Mouse (Mus musculus) embryonic facial prominence, embryonic 14.5 days (tissue): ENCODE data around the gene Stox2. TPM values are rescaled to one million over a fixed set of nuclear protein-coding genes. Genes with fewer than 3 reads are reported as not detected.
"Not testable (repeated sequence)": the region's sequence is repeated elsewhere in the genome, so short reads cannot be mapped to it uniquely, and the experiment has no call there.

Source experiments
- ATAC-seq: fragments of 200-750 bp; cut with Nextera tagmentation; 2 replicates; pipeline ENCODE4 v1.8.0; 2017; ENCODE audit warnings: low read depth, moderate number of reproducible peaks, moderate TSS enrichment
- DNase-seq: peaks from one replicate; pipeline ENCODE4 v3.0.0-alpha.2; 2015; ENCODE audit warnings: low spot score
- H3K27ac ChIP-seq: fragments of 300-500 bp; sonication (generic); replicated peaks from 2 replicates; pipeline ENCODE4 v1.5.1; 2014; ENCODE audit warnings: low read depth, mild to moderate bottlenecking, low read length, moderate library complexity
- H3K27me3 ChIP-seq: fragments of 300-500 bp; sonication (generic); replicated peaks from 2 replicates; pipeline ENCODE4 v1.6.1; 2014; ENCODE audit warnings: low read length; ENCODE audit not compliant: control insufficient read depth, insufficient read depth
- H3K36me3 ChIP-seq: fragments of 300-500 bp; sonication (generic); 2 replicates; pipeline ENCODE4 v1.6.1; 2014; ENCODE audit warnings: low read length, mixed read lengths; ENCODE audit not compliant: control insufficient read depth, insufficient read depth
- H3K4me1 ChIP-seq: fragments of 300-500 bp; sonication (generic); 2 replicates; pipeline ENCODE4 v1.6.1; 2014; ENCODE audit warnings: antibody characterized with exemption, low read length; ENCODE audit not compliant: control insufficient read depth, insufficient read depth
- H3K4me2 ChIP-seq: fragments of 300-500 bp; sonication (generic); 2 replicates; pipeline ENCODE4 v1.6.1; 2014; ENCODE audit warnings: low read depth, mild to moderate bottlenecking, low read length, moderate library complexity, mixed read lengths
- H3K4me3 ChIP-seq: fragments of 300-500 bp; sonication (generic); 2 replicates; pipeline ENCODE4 v1.5.1; 2014; ENCODE audit warnings: low read depth, mild to moderate bottlenecking, low read length
- H3K9ac ChIP-seq: fragments of 300-500 bp; sonication (generic); 2 replicates; pipeline ENCODE4 v1.6.1; 2014; ENCODE audit warnings: low read depth, mild to moderate bottlenecking, low read length, moderate library complexity, mixed read lengths
- H3K9me3 ChIP-seq: fragments of 300-500 bp; sonication (generic); 2 replicates; pipeline ENCODE4 v1.6.1; 2016; ENCODE audit warnings: low read length; ENCODE audit not compliant: control insufficient read depth
- WGBS: fragments of 180-500 bp; shearing (Covaris S2); extraction: QIAGEN DNeasy Blood & Tissue Kit; methylation state at CpG from one replicate; pipeline ENCODE4 v1.1.7; 2014; 5-methylcytosine and 5-hydroxymethylcytosine counted together
- polyA plus RNA-seq: library from polyadenylated mRNA; unstranded; fragments of >200 nt; fragmentation: Nextera tagmentation; extraction: Ambion mirVana; gene quantifications from 2 replicates; pipeline ENCODE4 v1.2.1, GENCODE M21; 2014

Gene Stox2
- polyA plus RNA-seq, 1 experiment from 2014 or later: 14.2 TPM

- Histone ChIP-seq H3K27me3 (no peaks in the 10 kb centered on the region), H3K9ac (no peak overlapping the region), H3K4me3 (no peak overlapping the region), H3K4me1 (no peaks in the 10 kb centered on the region), H3K9me3 (peaks cover 11% of the 10 kb centered on the region), H3K4me2 (no peak overlapping the region), H3K36me3 (no peaks in the 10 kb centered on the region), H3K27ac (no peak overlapping the region)
- 70% methylated on average over 6 of the region's 6 CpGs for WGBS
- ATAC-seq: no peak
- peak; percentile 13 for DNase-seq
Observed at GRCm38 (mm10) chr8:47459216-47459749, 13.1 kb upstream of the Stox2 start.

- ATAC-seq (no peak), DNase-seq (no peak)
- no peaks in the 10 kb centered on the region for H3K36me3 ChIP-seq
- H3K4me3 ChIP-seq: no peak overlapping the region
- no peak overlapping the region for H3K4me2 ChIP-seq
- H3K9me3 ChIP-seq: peaks cover 11% of the 10 kb centered on the region
- no peak overlapping the region for H3K9ac ChIP-seq
- no peaks in the 10 kb centered on the region for H3K4me1 ChIP-seq
- no peak overlapping the region for H3K27ac ChIP-seq
- WGBS: 94% methylated on average over 10 of the region's 10 CpGs
- no peaks in the 10 kb centered on the region for H3K27me3 ChIP-seq
Observed at GRCm38 (mm10) chr8:47458591-47458990, 12.4 kb upstream of the Stox2 start.

GRCm38 (mm10) chr8:47449211-47449610 is 3.0 kb upstream of the Stox2 start:
- not testable (repeated sequence) for H3K9me3 ChIP-seq, H3K36me3 ChIP-seq, ATAC-seq, H3K27me3 ChIP-seq, DNase-seq, H3K4me2 ChIP-seq, H3K27ac ChIP-seq, H3K9ac ChIP-seq, H3K4me1 ChIP-seq, H3K4me3 ChIP-seq
- 95% methylated on average over 2 of the region's 2 CpGs for WGBS

- no peak overlapping the region for H3K4me2 ChIP-seq
- no peak for ATAC-seq
- WGBS: 53% methylated on average over 12 of the region's 12 CpGs
Observed at GRCm38 (mm10) chr8:47439271-47439670, 6.9 kb downstream of the Stox2 start.

GRCm38 (mm10) chr8:47437976-47438375 is 8.2 kb downstream of the Stox2 start:
- no peaks in the 10 kb centered on the region for H3K4me1 ChIP-seq
- no peak overlapping the region for H3K4me3 ChIP-seq
- ATAC-seq (no peak), DNase-seq (no peak)
- H3K36me3 ChIP-seq: no peaks in the 10 kb centered on the region
- H3K4me2 ChIP-seq: no peak overlapping the region
- no peaks in the 10 kb centered on the region for H3K9me3 ChIP-seq
- no peak overlapping the region for H3K9ac ChIP-seq
- H3K27ac ChIP-seq: no peak overlapping the region
- WGBS: 79% methylated on average over 6 of the region's 6 CpGs
- no peaks in the 10 kb centered on the region for H3K27me3 ChIP-seq

More at GRCm38 (mm10) chr8:47439271-47439670, 6.9 kb downstream of the Stox2 start:
- Histone ChIP-seq H3K4me3 (no peak overlapping the region), H3K9ac (no peak overlapping the region), H3K36me3 (no peaks in the 10 kb centered on the region), H3K27ac (no peak overlapping the region), H3K9me3 (no peaks in the 10 kb centered on the region), H3K4me1 (no peaks in the 10 kb centered on the region), H3K27me3 (no peaks in the 10 kb centered on the region)
- DNase-seq: no peak

GRCm38 (mm10) chr8:47435861-47436260 is 10.3 kb downstream of the Stox2 start:
- no peaks in the 10 kb centered on the region for H3K4me1 ChIP-seq
- no peak overlapping the region for H3K4me3 ChIP-seq
- no peak overlapping the region for H3K9ac ChIP-seq
- no peaks in the 10 kb centered on the region for H3K9me3 ChIP-seq
- no peaks in the 10 kb centered on the region for H3K36me3 ChIP-seq
- H3K27ac ChIP-seq: no peak overlapping the region
- ATAC-seq: peak; percentile 37; the same call in 1 of the 2 replicates
- DNase-seq: no peak
- no peak overlapping the region for H3K4me2 ChIP-seq
- 74% methylated on average over 2 of the region's 2 CpGs for WGBS
- no peaks in the 10 kb centered on the region for H3K27me3 ChIP-seq

- no peak overlapping the region for H3K4me3 ChIP-seq
- no peaks in the 10 kb centered on the region for H3K4me1 ChIP-seq
- 58% methylated on average over 4 of the region's 4 CpGs for WGBS
- no peaks in the 10 kb centered on the region for H3K36me3 ChIP-seq
- H3K9ac ChIP-seq: no peak overlapping the region
- DNase-seq (no peak), ATAC-seq (no peak)
- no peaks in the 10 kb centered on the region for H3K27me3 ChIP-seq
- H3K9me3 ChIP-seq: no peaks in the 10 kb centered on the region
- H3K4me2 ChIP-seq: no peak overlapping the region
- no peak overlapping the region for H3K27ac ChIP-seq
Observed at GRCm38 (mm10) chr8:47435412-47435811, 10.8 kb downstream of the Stox2 start.

- H3K4me2 ChIP-seq: no peak overlapping the region
- no peak overlapping the region for H3K4me3 ChIP-seq
- 68% methylated on average over 4 of the region's 4 CpGs for WGBS
- no peak overlapping the region for H3K27ac ChIP-seq
- H3K36me3 ChIP-seq: no peaks in the 10 kb centered on the region
- no peak overlapping the region for H3K9ac ChIP-seq
- ATAC-seq: no peak
- no peaks in the 10 kb centered on the region for H3K27me3 ChIP-seq
- no peaks in the 10 kb centered on the region for H3K4me1 ChIP-seq
- DNase-seq: no peak
- no peaks in the 10 kb centered on the region for H3K9me3 ChIP-seq
Observed at GRCm38 (mm10) chr8:47431263-47431662, 14.9 kb downstream of the Stox2 start.

GRCm38 (mm10) chr8:47414258-47414525 is 32.0 kb downstream of the Stox2 start:
- ATAC-seq, H3K36me3 ChIP-seq, H3K9ac ChIP-seq, H3K27ac ChIP-seq, H3K4me1 ChIP-seq, H3K9me3 ChIP-seq: not testable (repeated sequence)
- Histone ChIP-seq H3K4me3 (peak overlapping the region; percentile 77), H3K4me2 (peak overlapping the region; percentile 98), H3K27me3 (peaks cover 55% of the 10 kb centered on the region)
- 4% methylated on average over 8 of the region's 8 CpGs for WGBS
- peak; percentile 63 for DNase-seq
